Mouse (Mus musculus) MEL (cell line): Measurements from ENCODE around the gene Nmrk1. TPM values are rescaled to one million over a fixed set of nuclear protein-coding genes. Genes with fewer than 3 reads are reported as not detected.

Experiments
- DNase-seq: peaks from one replicate; pipeline ENCODE4 v3.0.0; 2011; ENCODE audit warnings: low read depth, low spot score
- H3K27ac ChIP-seq: 2 replicates; pipeline ENCODE4 v1.5.1; 2012; ENCODE audit warnings: low read depth, mild to moderate bottlenecking, control low read depth, low read length, moderate library complexity; ENCODE audit not compliant: control insufficient read depth
- H3K27me3 ChIP-seq, 2 experiments: fragments of 150-350 bp in 1 of 2; sonication (generic) in 1 of 2; 2 replicates each; pipeline ENCODE4 v1.6.1; 2012; ENCODE audit warnings: low read length in 2 of 2, mild to moderate bottlenecking in 2 of 2, improper control_type of control experiment in 1 of 2, moderate library complexity in 1 of 2; ENCODE audit not compliant: insufficient read depth in 2 of 2, control insufficient read depth in 1 of 2
- H3K36me3 ChIP-seq, 2 experiments: 2 replicates each; pipeline ENCODE4 v1.6.1; 2012 to 2014; ENCODE audit warnings: low read length in 2 of 2, improper control_type of control experiment in 1 of 2, inconsistent platforms in 1 of 2, mild to moderate bottlenecking in 1 of 2; ENCODE audit not compliant: insufficient read depth in 2 of 2, control insufficient read depth in 1 of 2
- H3K4me1 ChIP-seq, 2 experiments: fragments of 150-350 bp in 1 of 2; sonication (generic) in 1 of 2; 2 replicates each; pipeline ENCODE4 v1.6.1; 2012; ENCODE audit warnings: low read length in 2 of 2, improper control_type of control experiment in 1 of 2, mild to moderate bottlenecking in 1 of 2; ENCODE audit not compliant: insufficient read depth in 2 of 2, control insufficient read depth in 1 of 2
- H3K4me3 ChIP-seq, 2 experiments: fragments of 150-350 bp in 1 of 2; sonication (generic) in 1 of 2; 2 replicates each; pipeline ENCODE4 v1.5.1; 2012; ENCODE audit warnings: low read depth in 2 of 2, low read length in 2 of 2, mild to moderate bottlenecking in 2 of 2, moderate library complexity in 2 of 2, control low read depth in 1 of 2, improper control_type of control experiment in 1 of 2; ENCODE audit not compliant: control insufficient read depth in 1 of 2, insufficient read depth in 1 of 2
- H3K79me2 ChIP-seq: 2 replicates; pipeline ENCODE4 v1.6.1; 2012; ENCODE audit warnings: mild to moderate bottlenecking, low read length, moderate library complexity; ENCODE audit not compliant: control insufficient read depth, poor library complexity, insufficient read depth
- H3K9ac ChIP-seq: 2 replicates; pipeline ENCODE4 v1.6.1; 2012; ENCODE audit warnings: low read depth, mild to moderate bottlenecking, control low read depth, low read length, moderate library complexity; ENCODE audit not compliant: control insufficient read depth, poor library complexity, severe bottlenecking
- H3K9me3 ChIP-seq: fragments of 150-350 bp; sonication (generic); replicated peaks from 2 replicates; pipeline ENCODE4 v1.6.1; 2012; ENCODE audit warnings: mild to moderate bottlenecking, low read length, improper control_type of control experiment, moderate library complexity; ENCODE audit not compliant: insufficient read depth
- BHLHE40 ChIP-seq: IDR thresholded peaks from 2 replicates; pipeline ENCODE4 v1.6.1; 2012; ENCODE audit warnings: low read depth, mild to moderate bottlenecking, inconsistent platforms, low read length, improper control_type of control experiment, borderline replicate concordance
- CHD2 ChIP-seq: IDR thresholded peaks from 2 replicates; pipeline ENCODE4 v1.6.1; 2011; ENCODE audit warnings: low read length, improper control_type of control experiment
- EP300 ChIP-seq, 2 experiments: IDR thresholded peaks; 2 replicates each; pipeline ENCODE4 v1.6.1; 2011; ENCODE audit warnings: improper control_type of control experiment in 2 of 2, low read length in 2 of 2, low read depth in 1 of 2, mild to moderate bottlenecking in 1 of 2
- ETS1 ChIP-seq: IDR thresholded peaks from 2 replicates; pipeline ENCODE4 v1.6.1; 2012; ENCODE audit warnings: low read depth, mild to moderate bottlenecking, inconsistent platforms, low read length, improper control_type of control experiment, moderate library complexity
- GABPA ChIP-seq: IDR thresholded peaks from 2 replicates; pipeline ENCODE4 v1.6.1; 2012; ENCODE audit warnings: low read depth, mild to moderate bottlenecking, inconsistent platforms, low read length, improper control_type of control experiment, moderate library complexity
- GATA1 ChIP-seq: IDR thresholded peaks from 2 replicates; pipeline ENCODE4 v1.6.1; 2011; ENCODE audit warnings: low read depth, low read length, improper control_type of control experiment
- HCFC1 ChIP-seq: IDR thresholded peaks from 2 replicates; pipeline ENCODE4 v1.6.1; 2012; ENCODE audit warnings: low read depth, mild to moderate bottlenecking, inconsistent platforms, low read length, improper control_type of control experiment, moderate library complexity
- JUND ChIP-seq: IDR thresholded peaks from 2 replicates; pipeline ENCODE4 v1.6.1; 2011; ENCODE audit warnings: low read depth, mild to moderate bottlenecking, improper control_type of control experiment, low read length
- MAX ChIP-seq: IDR thresholded peaks from 2 replicates; pipeline ENCODE4 v1.6.1; 2011; ENCODE audit warnings: low read length, improper control_type of control experiment
- MAZ ChIP-seq: IDR thresholded peaks from 2 replicates; pipeline ENCODE4 v1.6.1; 2012; ENCODE audit warnings: low read depth, mild to moderate bottlenecking, inconsistent platforms, low read length, improper control_type of control experiment
- MXI1 ChIP-seq: IDR thresholded peaks from 2 replicates; pipeline ENCODE4 v1.6.1; 2011; ENCODE audit warnings: mild to moderate bottlenecking, low read depth, low read length, improper control_type of control experiment
- MYB ChIP-seq: IDR thresholded peaks from 2 replicates; pipeline ENCODE4 v1.6.1; 2011; ENCODE audit warnings: mild to moderate bottlenecking, low read depth, low read length, improper control_type of control experiment
- MYC ChIP-seq: IDR thresholded peaks from 2 replicates; pipeline ENCODE4 v1.6.1; 2011; ENCODE audit warnings: low read depth, mild to moderate bottlenecking, low read length, improper control_type of control experiment, moderate library complexity
- NELFE ChIP-seq: IDR thresholded peaks from 2 replicates; pipeline ENCODE4 v1.6.1; 2011; ENCODE audit warnings: low read depth, low read length, improper control_type of control experiment
- POLR2AphosphoS2 ChIP-seq: IDR thresholded peaks from 2 replicates; pipeline ENCODE4 v1.6.1; 2011; ENCODE audit warnings: low read length, improper control_type of control experiment
- RCOR1 ChIP-seq: IDR thresholded peaks from 2 replicates; pipeline ENCODE4 v1.6.1; 2012; ENCODE audit warnings: low read depth, mild to moderate bottlenecking, inconsistent platforms, low read length, improper control_type of control experiment
- SMC3 ChIP-seq: IDR thresholded peaks from 2 replicates; pipeline ENCODE4 v1.6.1; 2011; ENCODE audit warnings: low read depth, low read length, improper control_type of control experiment
- TAL1 ChIP-seq: IDR thresholded peaks from 2 replicates; pipeline ENCODE4 v1.6.1; 2012; ENCODE audit warnings: mild to moderate bottlenecking, inconsistent platforms, low read length, moderate library complexity, mixed read lengths
- TCF12 ChIP-seq: IDR thresholded peaks from 2 replicates; pipeline ENCODE4 v1.6.1; 2014; ENCODE audit warnings: low read depth, mild to moderate bottlenecking, inconsistent platforms, low read length, improper control_type of control experiment, moderate library complexity
- USF1 ChIP-seq: IDR thresholded peaks from 2 replicates; pipeline ENCODE4 v1.6.1; 2014; ENCODE audit warnings: low read depth, mild to moderate bottlenecking, inconsistent platforms, low read length, improper control_type of control experiment, moderate library complexity
- ZC3H11A ChIP-seq: IDR thresholded peaks from 2 replicates; pipeline ENCODE4 v1.6.1; 2012; ENCODE audit warnings: low read depth, mild to moderate bottlenecking, inconsistent platforms, low read length, improper control_type of control experiment
- ZKSCAN1 ChIP-seq: IDR thresholded peaks from 2 replicates; pipeline ENCODE4 v1.6.1; 2012; ENCODE audit warnings: low read depth, mild to moderate bottlenecking, inconsistent platforms, low read length, improper control_type of control experiment, moderate library complexity
- polyA plus RNA-seq, 2 experiments: library from polyadenylated mRNA; stranded (reverse) in 1 of 2; unstranded in 1 of 2; fragments of >175 nt in 1 of 2; fragments of >200 nt in 1 of 2; gene quantifications; 2 replicates each; pipeline versions ENCODE4 v1.2.1 to v1.2.4; 2012; ENCODE audit warnings: low replicate concordance in 2 of 2, low read depth in 1 of 2; ENCODE audit not compliant: insufficient read length in 2 of 2, insufficient read depth in 1 of 2, missing spikeins in 1 of 2
- total RNA-seq: library from RNA; depleted of rRNA; stranded (reverse); fragments of 300-350 nt; gene quantifications from 2 replicates; pipeline ENCODE4 v1.2.3, GENCODE M21; 2012

The Nmrk1 gene
- total and polyA plus RNA-seq, 3 experiments: 18.5 to 22.5 TPM; not detected in 1

GRCm38 (mm10) chr19:18583706-18584105 is 48.0 kb upstream of the Nmrk1 start:
- no peaks in the 10 kb centered on the region for H3K4me1 ChIP-seq
- H3K79me2 ChIP-seq: no peaks in the 10 kb centered on the region
- TF ChIP-seq NELFE: no peak
- TF ChIP-seq GABPA: no peak
- no peak for TF ChIP-seq CHD2
- TF ChIP-seq TAL1: no peak
- TF ChIP-seq BHLHE40: no peak
- TF ChIP-seq SMC3: no peak
- TF ChIP-seq EP300 (IDR thresholded peaks at IDR 0.05; ENCODE audit: low read depth in 1 of 2, low read length in 2 of 2): no peak
- no peak for TF ChIP-seq MYC
- TF ChIP-seq MXI1: no peak
- no peak for TF ChIP-seq MYB
- H3K27me3 ChIP-seq: no peaks in the 10 kb centered on the region
- H3K36me3 ChIP-seq: peaks cover 0 to 1% of the 10 kb centered on the region in 2 experiments; a peak in 2 of 4 replicates
- DNase-seq: no peak
- no peak overlapping the region for H3K4me3 ChIP-seq
- H3K9me3 ChIP-seq: no peaks in the 10 kb centered on the region
- no peak overlapping the region for H3K27ac ChIP-seq
- H3K9ac ChIP-seq: no peak overlapping the region

- no peak for DNase-seq
- TF ChIP-seq POLR2AphosphoS2 (no peak), ZKSCAN1 (no peak), TCF12 (no peak), CHD2 (no peak), MAX (no peak), MYC (no peak), MAZ (no peak), USF1 (no peak), GATA1 (no peak), ETS1 (no peak), MXI1 (no peak), JUND (no peak), HCFC1 (no peak), RCOR1 (no peak), ZC3H11A (no peak), NELFE (no peak)
These were observed 47.1 kb upstream of the Nmrk1 start for GRCm38 (mm10) chr19:18584621-18585020.

More at GRCm38 (mm10) chr19:18584621-18585020, 47.1 kb upstream of the Nmrk1 start:
- H3K27me3 ChIP-seq: no peaks in the 10 kb centered on the region
- no peak overlapping the region for H3K4me3 ChIP-seq
- H3K9ac ChIP-seq: no peak overlapping the region
- H3K36me3 ChIP-seq: peaks cover 0 to 3% of the 10 kb centered on the region in 2 experiments; a peak in 2 of 4 replicates
- no peaks in the 10 kb centered on the region for H3K4me1 ChIP-seq
- H3K9me3 ChIP-seq: no peaks in the 10 kb centered on the region
- no peak overlapping the region for H3K27ac ChIP-seq
- no peaks in the 10 kb centered on the region for H3K79me2 ChIP-seq
